Mouse (Mus musculus): ENCODE measurements around the gene Mcm2.

- TF ChIP-seq CTCF (conservative IDR thresholded peaks at IDR 0.05 in 1 of 2, IDR thresholded peaks at IDR 0.05 in 1 of 2; ENCODE audit: low read depth in 2 of 2, low read length in 2 of 2): no peak
- no peak for TF ChIP-seq POLR2A (IDR thresholded peaks at IDR 0.05; ENCODE audit: low read depth, low read length)
- TF ChIP-seq EP300 (IDR thresholded peaks at IDR 0.05; ENCODE audit: low read length): no peak
- TF ChIP-seq USF2 (conservative IDR thresholded peaks at IDR 0.05; ENCODE audit: low read depth, low read length): no peak
- no peak for TF ChIP-seq MAFK (IDR thresholded peaks at IDR 0.05; ENCODE audit: insufficient replicate concordance, low read length)
- no peak for TF ChIP-seq GABPA (IDR thresholded peaks at IDR 0.05; ENCODE audit: insufficient replicate concordance, low read depth, low read length)
- no peak for TF ChIP-seq MAX (IDR thresholded peaks at IDR 0.05; ENCODE audit: low read length)
- TF ChIP-seq MEF2A (IDR thresholded peaks at IDR 0.05; ENCODE audit: borderline replicate concordance, low read depth, low read length): no peak
Observed at GRCm38 (mm10) chr6:88870594-88870993, 28.0 kb downstream of the Mcm2 start.
